7 mouse cellular contexts compared by ENCODE assay signal in the genomic region with DNA sequence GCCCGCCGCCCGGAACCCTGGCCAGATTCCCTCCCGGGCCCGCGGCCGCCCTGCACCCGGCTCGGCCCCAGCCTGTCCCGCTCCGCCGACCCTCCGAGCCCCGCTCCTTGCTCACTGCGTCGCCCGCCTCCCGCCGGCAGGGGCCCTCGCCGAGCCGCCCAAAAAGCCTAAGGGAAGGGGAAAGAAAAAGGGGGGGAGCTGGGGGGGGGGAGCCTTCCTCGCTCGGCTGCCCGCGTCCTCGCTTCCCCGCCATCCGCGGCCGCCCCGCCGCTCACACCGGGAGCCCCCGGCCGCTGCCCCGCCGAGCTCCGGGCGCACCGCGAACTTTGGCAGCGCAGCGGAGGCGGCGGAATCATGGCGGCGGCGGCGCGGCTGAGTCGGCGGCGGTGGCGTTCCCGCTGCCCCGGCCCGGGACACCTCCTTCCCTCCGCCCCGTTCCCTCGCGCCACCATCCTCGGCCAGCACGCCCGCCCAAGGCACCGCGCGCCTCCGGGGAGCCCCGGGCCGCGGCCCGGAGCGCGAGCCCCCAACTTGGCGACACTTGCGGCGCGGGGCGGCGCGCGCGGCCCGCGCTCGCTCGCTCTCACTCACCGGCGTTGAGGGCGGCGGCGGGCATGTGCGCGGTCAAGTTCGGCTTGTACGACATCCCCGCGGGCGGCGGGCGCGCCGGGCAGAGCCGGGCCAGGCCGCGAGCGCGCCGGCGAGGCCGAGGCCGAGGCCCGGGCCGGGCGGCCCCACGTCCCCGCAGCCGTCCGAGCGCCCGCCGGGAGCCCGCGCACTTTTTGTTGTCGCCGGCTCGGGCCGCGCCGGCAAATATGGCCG. TPM values are rescaled to one million over a fixed set of nuclear protein-coding genes. Genes with fewer than 3 reads are reported as not detected.
A peak's percentile ranks its signal among the peaks of the same experiment; 100 is the strongest.
DNase-seq lines count a peak whose midpoint lies in the region; ATAC-seq and TF ChIP-seq lines count a peak whose summit lies in the region.

No protein-coding gene starts in this region.

- 2% methylated on average over 79 of the region's 132 CpGs for WGBS in forebrain, postnatal 0 days
- WGBS in hindbrain, embryonic 15.5 days = under 1% methylated on average over 45 of the region's 132 CpGs
- under 1% methylated on average over 90 of the region's 132 CpGs for WGBS in liver, embryonic 11.5 days
- under 1% methylated on average over 64 of the region's 132 CpGs for WGBS in stomach, embryonic 16.5 days

- peak overlapping the region; percentile 95 for H3ac ChIP-seq in myocyte (ENCODE audit: control insufficient read depth, insufficient read length)

- H3K4me1 ChIP-seq in forebrain, postnatal 0 days (ENCODE audit: insufficient read depth) = peaks cover 14% of the 10 kb centered on the region
- peaks cover 47% of the 10 kb centered on the region for H3K4me1 ChIP-seq in hindbrain, embryonic 15.5 days (replicated peaks)
- peaks cover 17% of the 10 kb centered on the region for H3K4me1 ChIP-seq in liver, embryonic 11.5 days (replicated peaks; ENCODE audit: control insufficient read depth, insufficient read depth, low read length)
- H3K4me1 ChIP-seq in stomach, embryonic 16.5 days (ENCODE audit: control insufficient read depth, insufficient read depth, low read length) = peaks cover 23% of the 10 kb centered on the region

- TF ChIP-seq POLR2A in myocyte (IDR thresholded peaks at IDR 0.05; ENCODE audit: insufficient read length, low read depth) = no peak

- H3K9ac ChIP-seq in forebrain, postnatal 0 days = peak overlapping the region; percentile 78
- H3K9ac ChIP-seq in hindbrain, embryonic 15.5 days = peak overlapping the region; percentile 95
- peak overlapping the region; percentile 99 for H3K9ac ChIP-seq in liver, embryonic 11.5 days (ENCODE audit: low read depth, low read length)
- H3K9ac ChIP-seq in stomach, embryonic 16.5 days (ENCODE audit: low read length) = peak overlapping the region; percentile 100

- H3K36me3 ChIP-seq in forebrain, postnatal 0 days (ENCODE audit: insufficient read depth) = 0 out of 2 replicates have a peak, but pooled peaks cover 7% of the 10 kb centered on the region
- 0 out of 2 replicates have a peak, but pooled peaks cover under 1% of the 10 kb centered on the region for H3K36me3 ChIP-seq in hindbrain, embryonic 15.5 days
- peaks cover 7% of the 10 kb centered on the region; the same call in 1 of the 2 replicates for H3K36me3 ChIP-seq in liver, embryonic 11.5 days (ENCODE audit: control insufficient read depth, insufficient read depth, low read length)
- H3K36me3 ChIP-seq in myocyte (ENCODE audit: control insufficient read depth, insufficient read depth) = peaks cover under 1% of the 10 kb centered on the region
- 0 out of 2 replicates have a peak, but pooled peaks cover 6% of the 10 kb centered on the region for H3K36me3 ChIP-seq in stomach, embryonic 16.5 days (ENCODE audit: control insufficient read depth, insufficient read depth, low read length)

- H3K79me2 ChIP-seq in myocyte (ENCODE audit: control insufficient read depth, insufficient read depth) = peaks cover 40% of the 10 kb centered on the region

- H3K27me3 ChIP-seq in forebrain, postnatal 0 days (ENCODE audit: insufficient read depth, low read length) = no peaks in the 10 kb centered on the region
- no peaks in the 10 kb centered on the region for H3K27me3 ChIP-seq in hindbrain, embryonic 15.5 days
- no peaks in the 10 kb centered on the region for H3K27me3 ChIP-seq in liver, embryonic 11.5 days (replicated peaks; ENCODE audit: control insufficient read depth, insufficient read depth, low read length)
- no peaks in the 10 kb centered on the region for H3K27me3 ChIP-seq in myocyte (ENCODE audit: control insufficient read depth, insufficient read depth, insufficient read length)
- no peaks in the 10 kb centered on the region for H3K27me3 ChIP-seq in stomach, embryonic 16.5 days (ENCODE audit: control insufficient read depth, insufficient read depth, low read length)

- peak; percentile 78 for DNase-seq in Muller cell, postnatal 12 days (ENCODE audit: inconsistent ontology term)
- peak; percentile 64 for DNase-seq in cerebellum, adult 11-12 months
- peak; percentile 76 for DNase-seq in forebrain, postnatal 0 days
- peak; percentile 64 for DNase-seq in liver, embryonic 11.5 days (ENCODE audit: low spot score)

- ATAC-seq in forebrain, postnatal 0 days = peak; percentile 12; the same call in 1 of the 2 replicates
- ATAC-seq in hindbrain, embryonic 15.5 days (ENCODE audit: low FRiP score, low read depth) = no peak
- ATAC-seq in liver, embryonic 11.5 days (replicated peaks; ENCODE audit: low FRiP score) = peak; percentile 35
- peak; percentile 32; the same call in 1 of the 2 replicates for ATAC-seq in stomach, embryonic 16.5 days (ENCODE audit: insufficient read depth, low FRiP score)

- H3K9me3 ChIP-seq in forebrain, postnatal 0 days (ENCODE audit: low read length) = no peaks in the 10 kb centered on the region
- H3K9me3 ChIP-seq in hindbrain, embryonic 15.5 days = no peaks in the 10 kb centered on the region
- H3K9me3 ChIP-seq in liver, embryonic 11.5 days (ENCODE audit: control insufficient read depth, low read length) = no peaks in the 10 kb centered on the region
- H3K9me3 ChIP-seq in stomach, embryonic 16.5 days (replicated peaks; ENCODE audit: control insufficient read depth, low read length) = no peaks in the 10 kb centered on the region

- H3K4me2 ChIP-seq in forebrain, postnatal 0 days (ENCODE audit: low read depth) = peak overlapping the region; percentile 94
- peak overlapping the region; percentile 80 for H3K4me2 ChIP-seq in hindbrain, embryonic 15.5 days
- peak overlapping the region; percentile 81 for H3K4me2 ChIP-seq in liver, embryonic 11.5 days
- no peak overlapping the region for H3K4me2 ChIP-seq in myocyte (ENCODE audit: low read depth)
- peak overlapping the region; percentile 93 for H3K4me2 ChIP-seq in stomach, embryonic 16.5 days (ENCODE audit: low read depth, low read length)

- peak; percentile 58 for TF ChIP-seq CTCF in forebrain, postnatal 0 days (IDR thresholded peaks at IDR 0.05; ENCODE audit: low read depth)

- H3K27ac ChIP-seq in forebrain, postnatal 0 days (ENCODE audit: low read depth, low read length) = peak overlapping the region; percentile 96
- peak overlapping the region; percentile 98 for H3K27ac ChIP-seq in hindbrain, embryonic 15.5 days (replicated peaks)
- H3K27ac ChIP-seq in liver, embryonic 11.5 days (ENCODE audit: low read depth, low read length) = peak overlapping the region; percentile 96
- H3K27ac ChIP-seq in stomach, embryonic 16.5 days (ENCODE audit: low read length) = peak overlapping the region; percentile 97

- peak overlapping the region; percentile 83 for H3K4me3 ChIP-seq in forebrain, postnatal 0 days (ENCODE audit: low read depth, low read length)
- peak overlapping the region; percentile 76 for H3K4me3 ChIP-seq in hindbrain, embryonic 15.5 days
- peak overlapping the region; percentile 97 for H3K4me3 ChIP-seq in liver, embryonic 11.5 days (ENCODE audit: low read depth, low read length)
- peak overlapping the region; percentile 83 for H3K4me3 ChIP-seq in myocyte
- H3K4me3 ChIP-seq in stomach, embryonic 16.5 days (replicated peaks; ENCODE audit: low read length) = peak overlapping the region; percentile 88

TF ChIP-seq in myocyte, 11 proteins besides CTCF, POLR2A, EP300 and RAD21:
- TF ChIP-seq MYOD1 (IDR thresholded peaks at IDR 0.05; ENCODE audit: control insufficient read depth in 1 of 3, insufficient read length in 2 of 3, low read depth in 2 of 3) = no peak
- no peak for TF ChIP-seq TCF3 (IDR thresholded peaks at IDR 0.05; ENCODE audit: insufficient read length, low read depth)
- no peak for TF ChIP-seq MYOG (IDR thresholded peaks at IDR 0.05; ENCODE audit: control insufficient read depth in 1 of 3, insufficient read depth in 1 of 3, insufficient read length in 2 of 3, low read depth in 2 of 3)
- TF ChIP-seq POLR2AphosphoS2 (IDR thresholded peaks at IDR 0.05; ENCODE audit: insufficient read length, low read depth) = peak; percentile 54

RNA-seq across cellular contexts. Expression of gene Cdk2ap1, which starts 8.9 kb away (rescaled TPM):
- total RNA-seq in forebrain, postnatal 0 days (2014; rRNA removed) = 178 and 183 TPM in 2 replicates
- polyA plus RNA-seq in forebrain, postnatal 0 days (2015; fragmentation: Nextera tagmentation; extraction: Ambion mirVana) = 101 and 115 TPM in 2 replicates
- polyA plus RNA-seq in hindbrain, embryonic 15.5 days (2015; fragmentation: Nextera tagmentation; extraction: Ambion mirVana) = 144 and 145 TPM in 2 replicates
- polyA plus RNA-seq in liver, embryonic 11.5 days (2014; fragmentation: Nextera tagmentation; extraction: Ambion mirVana) = 97.9 and 124 TPM in 2 replicates
- 236 TPM for polyA plus RNA-seq in myocyte (2012; fragmentation: generic; extraction: Trizol)
- 18.6 and 22.0 TPM in 2 replicates for polyA plus RNA-seq in stomach, embryonic 16.5 days (2015; fragmentation: Nextera tagmentation; extraction: Ambion mirVana)

RNA-seq across cellular contexts. Expression of gene 2810006K23Rik, which starts 26.0 kb away (rescaled TPM):
- total RNA-seq in forebrain, postnatal 0 days (2014; rRNA removed) = 14.1 and 15.2 TPM in 2 replicates
- polyA plus RNA-seq in forebrain, postnatal 0 days (2015; fragmentation: Nextera tagmentation; extraction: Ambion mirVana) = 9.1 and 9.2 TPM in 2 replicates
- 15.4 and 16.2 TPM in 2 replicates for polyA plus RNA-seq in hindbrain, embryonic 15.5 days (2015; fragmentation: Nextera tagmentation; extraction: Ambion mirVana)
- polyA plus RNA-seq in liver, embryonic 11.5 days (2014; fragmentation: Nextera tagmentation; extraction: Ambion mirVana) = 14.6 and 15.5 TPM in 2 replicates
- polyA plus RNA-seq in myocyte (2012; fragmentation: generic; extraction: Trizol) = 7.2 TPM
- 13.3 and 16.1 TPM in 2 replicates for polyA plus RNA-seq in stomach, embryonic 16.5 days (2015; fragmentation: Nextera tagmentation; extraction: Ambion mirVana)

RNA-seq across cellular contexts. Expression of gene Mphosph9, which starts 26.2 kb away (rescaled TPM):
- total RNA-seq in forebrain, postnatal 0 days (2014; rRNA removed) = 15.0 and 23.6 TPM in 2 replicates
- polyA plus RNA-seq in forebrain, postnatal 0 days (2015; fragmentation: Nextera tagmentation; extraction: Ambion mirVana) = 4.5 and 7.8 TPM in 2 replicates
- 10.8 and 11.4 TPM in 2 replicates for polyA plus RNA-seq in hindbrain, embryonic 15.5 days (2015; fragmentation: Nextera tagmentation; extraction: Ambion mirVana)
- polyA plus RNA-seq in liver, embryonic 11.5 days (2014; fragmentation: Nextera tagmentation; extraction: Ambion mirVana) = 12.6 and 13.1 TPM in 2 replicates
- polyA plus RNA-seq in myocyte (2012; fragmentation: generic; extraction: Trizol) = 2.4 TPM
- 7.7 and 8.5 TPM in 2 replicates for polyA plus RNA-seq in stomach, embryonic 16.5 days (2015; fragmentation: Nextera tagmentation; extraction: Ambion mirVana)
